Mouse (Mus musculus) liver, adult (tissue): ENCODE data around the gene Chmp1a.

Experiments
- GATA4 ChIP-seq: IDR thresholded peaks from 2 replicates; pipeline ENCODE4 v1.6.1; 2014; ENCODE audit warnings: mild to moderate bottlenecking, low read length; ENCODE audit not compliant: insufficient replicate concordance

The Chmp1a gene

GRCm38 (mm10) chr8:123235520-123236497 is 23.2 kb upstream of the Chmp1a start, which contains the start of gene Spata2l:
Gene Spata2l (minus strand): TSS chr8:123236233.
- TF ChIP-seq GATA4 = no peak

- no peak for TF ChIP-seq GATA4
These were observed 22.5 kb upstream of the Chmp1a start for GRCm38 (mm10) chr8:123234918-123235519.

GRCm38 (mm10) chr8:123233760-123234159 is 21.2 kb upstream of the Chmp1a start:
- TF ChIP-seq GATA4 = no peak

GRCm38 (mm10) chr8:123233300-123233699 is 20.7 kb upstream of the Chmp1a start:
- no peak for TF ChIP-seq GATA4

- TF ChIP-seq GATA4 = no peak
These were observed 20.0 kb upstream of the Chmp1a start for GRCm38 (mm10) chr8:123232553-123232952.

GRCm38 (mm10) chr8:123231742-123232141 is 19.2 kb upstream of the Chmp1a start:
- TF ChIP-seq GATA4 = no peak

GRCm38 (mm10) chr8:123228416-123228815 is 15.9 kb upstream of the Chmp1a start:
- no peak for TF ChIP-seq GATA4

GRCm38 (mm10) chr8:123224278-123225266 is 12.0 kb upstream of the Chmp1a start, which contains the start of gene Cdk10:
Gene Cdk10 (plus strand): TSS chr8:123224842.
- TF ChIP-seq GATA4 = no peak; the same call in 1 of the 2 replicates

- no peak for TF ChIP-seq GATA4
These were observed 8.4 kb upstream of the Chmp1a start for GRCm38 (mm10) chr8:123220917-123221316.

- no peak for TF ChIP-seq GATA4
These were observed 2.9 kb upstream of the Chmp1a start for GRCm38 (mm10) chr8:123215430-123215829.

DNA sequence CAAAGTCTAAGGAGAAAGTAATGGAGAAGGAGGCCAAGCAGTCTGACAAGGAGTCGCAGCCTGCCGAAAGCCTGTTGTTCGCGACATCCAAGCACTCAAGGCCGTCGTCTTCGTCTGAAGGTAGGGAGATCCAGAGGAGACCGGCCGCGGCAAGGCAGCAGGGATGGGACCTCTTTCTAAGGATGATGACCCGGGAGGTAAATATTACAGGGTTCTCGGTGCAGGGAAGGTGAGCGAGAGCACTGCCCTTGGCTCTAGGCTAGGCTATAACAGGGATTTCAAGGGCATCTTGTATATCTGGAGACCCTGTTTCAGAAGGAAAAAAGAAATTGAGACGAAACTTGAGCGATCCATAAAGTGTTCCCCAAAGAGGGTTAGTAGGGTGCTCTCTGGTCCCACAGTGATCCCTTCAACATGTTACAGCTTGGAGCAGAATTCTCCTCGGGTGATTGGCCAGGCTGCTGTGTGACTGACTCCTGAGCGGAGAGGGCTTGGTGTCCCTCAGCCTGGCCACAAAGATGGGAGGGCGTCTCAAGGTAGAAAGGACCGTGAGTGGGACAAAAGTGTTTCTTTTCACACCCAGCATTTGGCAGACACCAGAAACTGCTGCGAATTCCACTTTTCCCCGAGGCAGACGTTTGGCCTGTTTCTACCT is 682 bp upstream of the Chmp1a start:
- no peak for TF ChIP-seq GATA4

- TF ChIP-seq GATA4 = no peak
These were observed 687 bp downstream of the Chmp1a start for GRCm38 (mm10) chr8:123211876-123212275.

DNA sequence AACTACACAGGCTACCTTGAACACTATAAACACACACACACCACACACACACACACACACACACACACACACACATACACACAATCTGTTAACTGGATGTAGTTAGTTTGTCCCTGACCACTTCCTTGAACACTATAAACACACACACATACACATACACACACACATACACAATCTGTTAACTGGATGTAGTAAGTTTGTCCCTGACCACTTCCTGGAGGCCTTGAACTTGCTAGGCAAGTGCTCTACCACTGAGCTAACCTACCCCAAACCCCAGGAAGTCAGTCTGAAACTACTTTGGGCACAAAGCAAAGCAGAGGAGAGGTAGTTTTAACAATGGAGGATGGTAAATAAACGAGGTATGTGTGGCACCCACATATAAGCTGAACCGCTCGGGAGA is 9.0 kb downstream of the Chmp1a start:
- no peak for TF ChIP-seq GATA4

GRCm38 (mm10) chr8:123202288-123202687 is 10.3 kb downstream of the Chmp1a start:
- no peak for TF ChIP-seq GATA4
